Mouse (Mus musculus) embryonic facial prominence, embryonic 12.5 days (tissue): ENCODE results near the gene Tmem135. TPM values are rescaled to one million over a fixed set of nuclear protein-coding genes. Genes with fewer than 3 reads are reported as not detected.

Experiments used
- ATAC-seq: fragments of 200-750 bp; cut with Nextera tagmentation; 2 replicates; pipeline ENCODE4 v1.8.0; 2017; ENCODE audit not compliant: insufficient number of reproducible peaks, insufficient read depth, low FRiP score, low TSS enrichment
- H3K27ac ChIP-seq: fragments of 300-500 bp; sonication (generic); 2 replicates; pipeline ENCODE4 v1.5.1; 2016; ENCODE audit warnings: mild to moderate bottlenecking
- H3K27me3 ChIP-seq: fragments of 300-500 bp; sonication (generic); 2 replicates; pipeline ENCODE4 v1.6.1; 2016; ENCODE audit warnings: mild to moderate bottlenecking, moderate library complexity
- H3K36me3 ChIP-seq: fragments of 300-500 bp; sonication (generic); 2 replicates; pipeline ENCODE4 v1.6.1; 2016; ENCODE audit warnings: mild to moderate bottlenecking
- H3K4me1 ChIP-seq: fragments of 300-500 bp; sonication (generic); 2 replicates; pipeline ENCODE4 v1.6.1; 2016
- H3K4me2 ChIP-seq: fragments of 300-500 bp; sonication (generic); replicated peaks from 2 replicates; pipeline ENCODE4 v1.6.1; 2016; ENCODE audit warnings: mild to moderate bottlenecking, moderate library complexity
- H3K4me3 ChIP-seq: fragments of 300-500 bp; sonication (generic); 2 replicates; pipeline ENCODE4 v1.5.1; 2016; ENCODE audit warnings: mild to moderate bottlenecking
- H3K9ac ChIP-seq: fragments of 300-500 bp; sonication (generic); 2 replicates; pipeline ENCODE4 v1.6.1; 2016; ENCODE audit warnings: mild to moderate bottlenecking, moderate library complexity
- H3K9me3 ChIP-seq: fragments of 300-500 bp; sonication (generic); 2 replicates; pipeline ENCODE4 v1.6.1; 2016; ENCODE audit warnings: mild to moderate bottlenecking, moderate library complexity
- WGBS: fragments of 180-500 bp; shearing (Covaris S2); methylation state at CpG from one replicate; pipeline ENCODE4 v1.1.7; 2016; 5-methylcytosine and 5-hydroxymethylcytosine counted together
- polyA plus RNA-seq: library from polyadenylated mRNA; unstranded; fragments of >200 nt; fragmentation: Nextera tagmentation; extraction: Ambion mirVana; gene quantifications from 2 replicates; pipeline ENCODE4 v1.2.1, GENCODE M21; 2016

Gene Tmem135
- 22.7 and 23.0 TPM in 2 replicates for polyA plus RNA-seq

GRCm38 (mm10) chr7:89404081-89404733 lies at the start of gene Tmem135, which contains the start of gene Fzd4:
Tmem135 (minus strand) TSS chr7:89404222.
Fzd4 (plus strand) TSS chr7:89404355.
- Histone ChIP-seq H3K27ac (peak within 1 kb of the TSS; percentile 87), H3K9ac (peak within 1 kb of the TSS; percentile 88), H3K9me3 (no peaks in the 10 kb centered on the region), H3K27me3 (no peaks in the 10 kb centered on the region), H3K4me3 (peak within 1 kb of the TSS; percentile 89), H3K36me3 (peaks cover 15% of the 10 kb centered on the region), H3K4me1 (peaks cover 21% of the 10 kb centered on the region; the same call in 1 of the 2 replicates), H3K4me2 (peak within 1 kb of the TSS; percentile 90)
- WGBS = under 1% methylated on average over 52 of the region's 62 CpGs
- ATAC-seq = peak; percentile 95

- WGBS = 60% methylated on average over 2 of the region's 2 CpGs
- H3K4me3 ChIP-seq = no peak overlapping the region
- no peaks in the 10 kb centered on the region for H3K36me3 ChIP-seq
- H3K27me3 ChIP-seq = no peaks in the 10 kb centered on the region
- H3K4me1 ChIP-seq = peaks cover under 1% of the 10 kb centered on the region; the same call in 1 of the 2 replicates
- ATAC-seq = no peak
- H3K27ac ChIP-seq = no peak overlapping the region
- no peak overlapping the region for H3K4me2 ChIP-seq
- H3K9ac ChIP-seq = no peak overlapping the region
- no peaks in the 10 kb centered on the region for H3K9me3 ChIP-seq
Measured at GRCm38 (mm10) chr7:89450312-89450711, 46.3 kb upstream of the Tmem135 start.

- H3K4me1 ChIP-seq = no peaks in the 10 kb centered on the region
- no peaks in the 10 kb centered on the region for H3K27me3 ChIP-seq
- WGBS = 88% methylated on average over 4 of the region's 4 CpGs
- H3K36me3 ChIP-seq = no peaks in the 10 kb centered on the region
- no peaks in the 10 kb centered on the region for H3K9me3 ChIP-seq
- H3K27ac ChIP-seq = no peak overlapping the region
- H3K4me2 ChIP-seq = no peak overlapping the region
- no peak overlapping the region for H3K9ac ChIP-seq
- no peak overlapping the region for H3K4me3 ChIP-seq
- no peak for ATAC-seq
Measured at GRCm38 (mm10) chr7:89445137-89445536, 41.1 kb upstream of the Tmem135 start.

GRCm38 (mm10) chr7:89442242-89442641 lies 38.2 kb upstream of the Tmem135 start:
- ATAC-seq = no peak
- Histone ChIP-seq H3K9me3 (no peaks in the 10 kb centered on the region), H3K36me3 (no peaks in the 10 kb centered on the region), H3K4me1 (no peaks in the 10 kb centered on the region), H3K4me2 (no peak overlapping the region), H3K4me3 (no peak overlapping the region), H3K9ac (no peak overlapping the region), H3K27ac (no peak overlapping the region), H3K27me3 (no peaks in the 10 kb centered on the region)
- WGBS = 73% methylated on average over 4 of the region's 4 CpGs

- H3K4me3 ChIP-seq = no peak overlapping the region
- no peaks in the 10 kb centered on the region for H3K9me3 ChIP-seq
- 51% methylated on average over 7 of the region's 7 CpGs for WGBS
- no peaks in the 10 kb centered on the region for H3K27me3 ChIP-seq
- no peak overlapping the region for H3K4me2 ChIP-seq
- no peak overlapping the region for H3K27ac ChIP-seq
- H3K36me3 ChIP-seq = no peaks in the 10 kb centered on the region
- ATAC-seq = no peak
- H3K9ac ChIP-seq = no peak overlapping the region
- no peaks in the 10 kb centered on the region for H3K4me1 ChIP-seq
Measured at GRCm38 (mm10) chr7:89441291-89441690, 37.3 kb upstream of the Tmem135 start.

- Histone ChIP-seq H3K36me3 (no peaks in the 10 kb centered on the region), H3K27ac (no peak overlapping the region), H3K27me3 (no peaks in the 10 kb centered on the region), H3K9me3 (no peaks in the 10 kb centered on the region), H3K4me1 (peaks cover 6% of the 10 kb centered on the region), H3K9ac (no peak overlapping the region), H3K4me2 (no peak overlapping the region), H3K4me3 (no peak overlapping the region)
- no peak for ATAC-seq
- 28% methylated on average over 4 of the region's 4 CpGs for WGBS
Measured at GRCm38 (mm10) chr7:89437589-89437988, 33.6 kb upstream of the Tmem135 start.

- no peak for ATAC-seq
- H3K4me3 ChIP-seq = no peak overlapping the region
- H3K27ac ChIP-seq = no peak overlapping the region
- no peaks in the 10 kb centered on the region for H3K9me3 ChIP-seq
- H3K9ac ChIP-seq = no peak overlapping the region
- WGBS = 67% methylated on average over 5 of the region's 5 CpGs
- no peak overlapping the region for H3K4me2 ChIP-seq
- peaks cover 6% of the 10 kb centered on the region for H3K4me1 ChIP-seq
- H3K27me3 ChIP-seq = no peaks in the 10 kb centered on the region
- H3K36me3 ChIP-seq = no peaks in the 10 kb centered on the region
Measured at GRCm38 (mm10) chr7:89436404-89436803, 32.4 kb upstream of the Tmem135 start.

GRCm38 (mm10) chr7:89433893-89434616 lies 30.0 kb upstream of the Tmem135 start:
- ATAC-seq = no peak
- peaks cover 6% of the 10 kb centered on the region for H3K4me1 ChIP-seq
- H3K4me3 ChIP-seq = no peak overlapping the region
- no peaks in the 10 kb centered on the region for H3K9me3 ChIP-seq
- no peaks in the 10 kb centered on the region for H3K27me3 ChIP-seq
- 68% methylated on average over 8 of the region's 8 CpGs for WGBS
- 0 out of 2 replicates have a peak overlapping the region, but pooled peaks have one; percentile 75 for H3K27ac ChIP-seq
- H3K9ac ChIP-seq = no peak overlapping the region
- H3K4me2 ChIP-seq = no peak overlapping the region
- no peaks in the 10 kb centered on the region for H3K36me3 ChIP-seq

GRCm38 (mm10) chr7:89433193-89433892 lies 29.3 kb upstream of the Tmem135 start:
- WGBS = 54% methylated on average over 9 of the region's 9 CpGs
- H3K9ac ChIP-seq = no peak overlapping the region
- peaks cover 6% of the 10 kb centered on the region for H3K4me1 ChIP-seq
- H3K36me3 ChIP-seq = no peaks in the 10 kb centered on the region
- H3K27me3 ChIP-seq = no peaks in the 10 kb centered on the region
- no peak overlapping the region for H3K4me3 ChIP-seq
- no peak overlapping the region for H3K4me2 ChIP-seq
- ATAC-seq = no peak
- no peaks in the 10 kb centered on the region for H3K9me3 ChIP-seq
- peak overlapping the region; percentile 75 for H3K27ac ChIP-seq

- Histone ChIP-seq H3K36me3 (no peaks in the 10 kb centered on the region), H3K9ac (no peak overlapping the region), H3K27ac (no peak overlapping the region), H3K4me2 (no peak overlapping the region), H3K4me3 (no peak overlapping the region), H3K9me3 (no peaks in the 10 kb centered on the region), H3K27me3 (no peaks in the 10 kb centered on the region), H3K4me1 (peaks cover 8% of the 10 kb centered on the region)
- 76% methylated on average over 2 of the region's 2 CpGs for whole genome bisulfite sequencing
- ATAC-seq = no peak
Measured at GRCm38 (mm10) chr7:89431185-89431584, 27.2 kb upstream of the Tmem135 start.

- no peaks in the 10 kb centered on the region for H3K9me3 ChIP-seq
- ATAC-seq = no peak
- H3K9ac ChIP-seq = no peak overlapping the region
- no peak overlapping the region for H3K4me3 ChIP-seq
- H3K27ac ChIP-seq = no peak overlapping the region
- no peak overlapping the region for H3K4me2 ChIP-seq
- H3K4me1 ChIP-seq = peaks cover 11% of the 10 kb centered on the region
- WGBS = 88% methylated on average over 1 of the region's 1 CpGs
- no peaks in the 10 kb centered on the region for H3K36me3 ChIP-seq
- H3K27me3 ChIP-seq = no peaks in the 10 kb centered on the region
Measured at GRCm38 (mm10) chr7:89429326-89429725, 25.3 kb upstream of the Tmem135 start.
